Mouse (Mus musculus): ENCODE data around the gene Mpl.

The Mpl gene

GRCm38 (mm10) chr4:118457345-118457975 lies at the start of gene Mpl:
TSS of gene Mpl (minus strand) at chr4:118457513.
- DNase-seq = no peak

- DNase-seq = no peak
These were observed 48.2 kb upstream of the Mpl start for GRCm38 (mm10) chr4:118505551-118505950.

GRCm38 (mm10) chr4:118500792-118501191 lies 43.5 kb upstream of the Mpl start:
- DNase-seq = no peak

GRCm38 (mm10) chr4:118500171-118500724 lies 42.9 kb upstream of the Mpl start:
- no peak for DNase-seq

GRCm38 (mm10) chr4:118490461-118490860 lies 33.1 kb upstream of the Mpl start:
- DNase-seq = no peak

- no peak for DNase-seq
These were observed 32.4 kb upstream of the Mpl start, which contains the start of gene Tie1 for GRCm38 (mm10) chr4:118489717-118490132. TSS of gene Tie1 (minus strand) at chr4:118490061.

- DNase-seq = no peak
These were observed 19.6 kb upstream of the Mpl start for GRCm38 (mm10) chr4:118476773-118477530.

GRCm38 (mm10) chr4:118472687-118473086 lies 15.4 kb upstream of the Mpl start:
- DNase-seq = no peak

GRCm38 (mm10) chr4:118471281-118471680 lies 14.0 kb upstream of the Mpl start:
- DNase-seq = no peak

- no peak for DNase-seq
These were observed 8.4 kb upstream of the Mpl start for GRCm38 (mm10) chr4:118465697-118466163.

GRCm38 (mm10) chr4:118464956-118465355 lies 7.6 kb upstream of the Mpl start:
- no peak for DNase-seq

GRCm38 (mm10) chr4:118446415-118447153 lies 10.7 kb downstream of the Mpl start:
- no peak for DNase-seq

- DNase-seq = no peak
These were observed 11.4 kb downstream of the Mpl start for GRCm38 (mm10) chr4:118445781-118446414.

GRCm38 (mm10) chr4:118445088-118445487 lies 12.2 kb downstream of the Mpl start:
- no peak for DNase-seq

GRCm38 (mm10) chr4:118437829-118438253 lies 19.5 kb downstream of the Mpl start:
- DNase-seq = peak; percentile 64

GRCm38 (mm10) chr4:118436820-118437603 lies 20.3 kb downstream of the Mpl start, which contains the start of gene Cdc20:
TSS of gene Cdc20 (minus strand) at chr4:118437352.
- peak; percentile 90 for DNase-seq

- no peak for DNase-seq
These were observed 25.0 kb downstream of the Mpl start for GRCm38 (mm10) chr4:118432332-118432731.

GRCm38 (mm10) chr4:118429215-118429895 lies 28.0 kb downstream of the Mpl start:
- no peak for DNase-seq

- DNase-seq = no peak
These were observed 28.6 kb downstream of the Mpl start for GRCm38 (mm10) chr4:118428531-118429214.

- DNase-seq = peak; percentile 80
These were observed 29.4 kb downstream of the Mpl start, which contains the start of gene Elovl1 for GRCm38 (mm10) chr4:118427768-118428451. TSS of gene Elovl1 (plus strand) at chr4:118428093.

All from thymus, postnatal 14 days (tissue).